Mouse (Mus musculus) heart, embryonic 12.5 days (tissue): ENCODE measurements around the gene Rsrc1. TPM values are rescaled to one million over a fixed set of nuclear protein-coding genes. Genes with fewer than 3 reads are reported as not detected.
"Not testable (repeated sequence)": the region's sequence is repeated elsewhere in the genome, so short reads cannot be mapped to it uniquely, and the experiment has no call there.

Experiments
- ATAC-seq: fragments of 200-750 bp; cut with Nextera tagmentation; 2 replicates; pipeline ENCODE4 v1.8.0; 2017; ENCODE audit warnings: moderate TSS enrichment, moderate library complexity; ENCODE audit not compliant: insufficient number of reproducible peaks, low FRiP score
- H3K27ac ChIP-seq: fragments of 300-500 bp; sonication (generic); 2 replicates; pipeline ENCODE4 v1.5.1; 2016; ENCODE audit warnings: mild to moderate bottlenecking, moderate library complexity; ENCODE audit not compliant: poor library complexity, severe bottlenecking
- H3K27me3 ChIP-seq: fragments of 300-500 bp; sonication (generic); replicated peaks from 2 replicates; pipeline ENCODE4 v1.6.1; 2016; ENCODE audit warnings: mild to moderate bottlenecking, moderate library complexity
- H3K36me3 ChIP-seq: fragments of 300-500 bp; sonication (generic); 2 replicates; pipeline ENCODE4 v1.6.1; 2016; ENCODE audit warnings: mild to moderate bottlenecking, moderate library complexity
- H3K4me1 ChIP-seq: fragments of 300-500 bp; sonication (generic); replicated peaks from 2 replicates; pipeline ENCODE4 v1.6.1; 2016; ENCODE audit warnings: mild to moderate bottlenecking
- H3K4me2 ChIP-seq: fragments of 300-500 bp; sonication (generic); 2 replicates; pipeline ENCODE4 v1.6.1; 2016; ENCODE audit warnings: mild to moderate bottlenecking, moderate library complexity
- H3K4me3 ChIP-seq: fragments of 300-500 bp; sonication (generic); 2 replicates; pipeline ENCODE4 v1.5.1; 2016; ENCODE audit warnings: mild to moderate bottlenecking
- H3K9ac ChIP-seq: fragments of 300-500 bp; sonication (generic); 2 replicates; pipeline ENCODE4 v1.6.1; 2016; ENCODE audit warnings: mild to moderate bottlenecking, moderate library complexity
- H3K9me3 ChIP-seq: fragments of 300-500 bp; sonication (generic); replicated peaks from 2 replicates; pipeline ENCODE4 v1.6.1; 2016; ENCODE audit warnings: mild to moderate bottlenecking, moderate library complexity
- WGBS: fragments of 180-500 bp; shearing (Covaris S2); methylation state at CpG from one replicate; pipeline ENCODE4 v1.1.7; 2016; 5-methylcytosine and 5-hydroxymethylcytosine counted together
- polyA plus RNA-seq: library from polyadenylated mRNA; unstranded; fragments of >200 nt; fragmentation: Nextera tagmentation; extraction: Ambion mirVana; gene quantifications from 2 replicates; pipeline ENCODE4 v1.2.1, GENCODE M21; 2016

Rsrc1 gene
- polyA plus RNA-seq, 1 experiment from 2014 or later, result 26.3 TPM

- WGBS, result 11% methylated on average over 1 of the region's 1 CpGs
- H3K4me1 ChIP-seq, result peaks cover 17% of the 10 kb centered on the region
- no peak overlapping the region for H3K27ac ChIP-seq
- H3K4me3 ChIP-seq, result peak overlapping the region; percentile 85
- no peak for ATAC-seq
- no peaks in the 10 kb centered on the region for H3K36me3 ChIP-seq
- H3K4me2 ChIP-seq, result peak overlapping the region; percentile 73
- H3K9ac ChIP-seq, result peak overlapping the region; percentile 88
- H3K9me3 ChIP-seq, result no peaks in the 10 kb centered on the region
- H3K27me3 ChIP-seq, result peaks cover 17% of the 10 kb centered on the region
These were observed 5.0 kb downstream of the Rsrc1 start for GRCm38 (mm10) chr3:66986287-66986560.

- H3K4me1 ChIP-seq, result no peaks in the 10 kb centered on the region
- H3K27me3 ChIP-seq, result no peaks in the 10 kb centered on the region
- 90% methylated on average over 1 of the region's 1 CpGs for WGBS
- H3K27ac ChIP-seq, result no peak overlapping the region
- no peak overlapping the region for H3K4me2 ChIP-seq
- H3K9me3 ChIP-seq, result no peaks in the 10 kb centered on the region
- no peak overlapping the region for H3K9ac ChIP-seq
- peaks cover 36% of the 10 kb centered on the region for H3K36me3 ChIP-seq
- no peak for ATAC-seq
- H3K4me3 ChIP-seq, result no peak overlapping the region
These were observed 15.6 kb downstream of the Rsrc1 start for GRCm38 (mm10) chr3:66996820-66997219.

GRCm38 (mm10) chr3:67036387-67037062, 55.3 kb downstream of the Rsrc1 start:
- Histone ChIP-seq H3K9ac (no peak overlapping the region), H3K36me3 (peaks cover 3% of the 10 kb centered on the region), H3K27me3 (no peaks in the 10 kb centered on the region), H3K4me3 (no peak overlapping the region), H3K4me1 (no peaks in the 10 kb centered on the region), H3K27ac (no peak overlapping the region), H3K9me3 (peaks cover 2% of the 10 kb centered on the region; the same call in 1 of the 2 replicates), H3K4me2 (no peak overlapping the region)
- ATAC-seq, result no peak
- WGBS, result 87% methylated on average over 6 of the region's 6 CpGs

GRCm38 (mm10) chr3:67059755-67060154, 78.6 kb downstream of the Rsrc1 start:
- H3K27me3 ChIP-seq, result no peaks in the 10 kb centered on the region
- H3K36me3 ChIP-seq, result peaks cover 3% of the 10 kb centered on the region; the same call in 1 of the 2 replicates
- WGBS, result 92% methylated on average over 2 of the region's 2 CpGs
- no peak overlapping the region for H3K27ac ChIP-seq
- no peak overlapping the region for H3K4me3 ChIP-seq
- no peak overlapping the region for H3K4me2 ChIP-seq
- H3K9ac ChIP-seq, result no peak overlapping the region
- no peaks in the 10 kb centered on the region for H3K4me1 ChIP-seq
- ATAC-seq, result no peak
- no peaks in the 10 kb centered on the region for H3K9me3 ChIP-seq

- H3K27ac ChIP-seq, result no peak overlapping the region
- WGBS, result 80% methylated on average over 11 of the region's 11 CpGs
These were observed 89.6 kb downstream of the Rsrc1 start for GRCm38 (mm10) chr3:67070575-67071488.

GRCm38 (mm10) chr3:67073653-67074052, 92.5 kb downstream of the Rsrc1 start:
- not testable (repeated sequence) for H3K36me3 ChIP-seq, H3K27me3 ChIP-seq, H3K9me3 ChIP-seq, H3K9ac ChIP-seq, H3K4me1 ChIP-seq, H3K4me2 ChIP-seq, H3K27ac ChIP-seq, H3K4me3 ChIP-seq, ATAC-seq

More at GRCm38 (mm10) chr3:67070575-67071488, 89.6 kb downstream of the Rsrc1 start:
- H3K4me2 ChIP-seq, result no peak overlapping the region
- H3K4me1 ChIP-seq, result no peaks in the 10 kb centered on the region
- no peak overlapping the region for H3K4me3 ChIP-seq
- ATAC-seq, result no peak
- no peaks in the 10 kb centered on the region for H3K9me3 ChIP-seq
- no peak overlapping the region for H3K9ac ChIP-seq
- 0 out of 2 replicates have a peak, but pooled peaks cover 3% of the 10 kb centered on the region for H3K36me3 ChIP-seq
- no peaks in the 10 kb centered on the region for H3K27me3 ChIP-seq

- no peak overlapping the region for H3K9ac ChIP-seq
- H3K27me3 ChIP-seq, result no peaks in the 10 kb centered on the region
- no peaks in the 10 kb centered on the region for H3K36me3 ChIP-seq
- no peak overlapping the region for H3K27ac ChIP-seq
- H3K4me2 ChIP-seq, result no peak overlapping the region
- 91% methylated on average over 2 of the region's 2 CpGs for WGBS
- H3K4me3 ChIP-seq, result no peak overlapping the region
- no peaks in the 10 kb centered on the region for H3K4me1 ChIP-seq
- no peak for ATAC-seq
- no peaks in the 10 kb centered on the region for H3K9me3 ChIP-seq
These were observed 94.3 kb downstream of the Rsrc1 start for GRCm38 (mm10) chr3:67075484-67075883.

GRCm38 (mm10) chr3:67084742-67085141, 103.6 kb downstream of the Rsrc1 start:
- no peaks in the 10 kb centered on the region for H3K36me3 ChIP-seq
- H3K4me3 ChIP-seq, result no peak overlapping the region
- no peak overlapping the region for H3K4me2 ChIP-seq
- no peaks in the 10 kb centered on the region for H3K4me1 ChIP-seq
- H3K9ac ChIP-seq, result no peak overlapping the region
- no peaks in the 10 kb centered on the region for H3K9me3 ChIP-seq
- no peaks in the 10 kb centered on the region for H3K27me3 ChIP-seq
- H3K27ac ChIP-seq, result no peak overlapping the region
- no peak for ATAC-seq
- WGBS, result 78% methylated on average over 1 of the region's 1 CpGs

- 87% methylated on average over 3 of the region's 3 CpGs for WGBS
- Histone ChIP-seq H3K4me1 (no peaks in the 10 kb centered on the region), H3K4me3 (no peak overlapping the region), H3K27me3 (no peaks in the 10 kb centered on the region), H3K27ac (no peak overlapping the region), H3K9ac (no peak overlapping the region), H3K36me3 (peaks cover 3% of the 10 kb centered on the region; the same call in 1 of the 2 replicates), H3K4me2 (no peak overlapping the region), H3K9me3 (no peaks in the 10 kb centered on the region)
- ATAC-seq, result no peak
These were observed 127.2 kb downstream of the Rsrc1 start for GRCm38 (mm10) chr3:67108428-67108827.

GRCm38 (mm10) chr3:67116317-67116716, 135.1 kb downstream of the Rsrc1 start:
- Histone ChIP-seq H3K4me3 (no peak overlapping the region), H3K9me3 (no peaks in the 10 kb centered on the region), H3K27me3 (no peaks in the 10 kb centered on the region), H3K36me3 (no peaks in the 10 kb centered on the region), H3K9ac (no peak overlapping the region), H3K4me2 (no peak overlapping the region), H3K27ac (no peak overlapping the region), H3K4me1 (0 out of 2 replicates have a peak, but pooled peaks cover 2% of the 10 kb centered on the region)
- 55% methylated on average over 4 of the region's 4 CpGs for WGBS
- ATAC-seq, result no peak

- Histone ChIP-seq H3K9me3 (peaks cover 9% of the 10 kb centered on the region), H3K27ac (no peak overlapping the region), H3K9ac (no peak overlapping the region), H3K36me3 (peaks cover 6% of the 10 kb centered on the region; the same call in 1 of the 2 replicates), H3K4me1 (no peaks in the 10 kb centered on the region), H3K27me3 (no peaks in the 10 kb centered on the region), H3K4me3 (no peak overlapping the region), H3K4me2 (no peak overlapping the region)
- 69% methylated on average over 3 of the region's 3 CpGs for WGBS
- ATAC-seq, result no peak
These were observed 151.3 kb downstream of the Rsrc1 start for GRCm38 (mm10) chr3:67132521-67132920.
